Mouse (Mus musculus) midbrain, embryonic 15.5 days (tissue): ENCODE measurements around the gene H2-M5. TPM values are rescaled to one million over a fixed set of nuclear protein-coding genes. Genes with fewer than 3 reads are reported as not detected.
"Not testable (repeated sequence)": the region's sequence is repeated elsewhere in the genome, so short reads cannot be mapped to it uniquely, and the experiment has no call there.

Experiments
- ATAC-seq: fragments of 200-750 bp; cut with Nextera tagmentation; replicated peaks from 2 replicates; pipeline ENCODE4 v1.8.0; 2017; ENCODE audit warnings: moderate TSS enrichment
- H3K27ac ChIP-seq: fragments of 300-500 bp; sonication (generic); 2 replicates; pipeline ENCODE4 v1.5.1; 2015; ENCODE audit warnings: mild to moderate bottlenecking, inconsistent platforms
- H3K27me3 ChIP-seq: fragments of 300-500 bp; sonication (generic); replicated peaks from 2 replicates; pipeline ENCODE4 v1.6.1; 2015; ENCODE audit warnings: inconsistent platforms
- H3K36me3 ChIP-seq: fragments of 300-500 bp; sonication (generic); replicated peaks from 2 replicates; pipeline ENCODE4 v1.6.1; 2015; ENCODE audit warnings: inconsistent platforms
- H3K4me1 ChIP-seq: fragments of 300-500 bp; sonication (generic); 2 replicates; pipeline ENCODE4 v1.6.1; 2015; ENCODE audit warnings: inconsistent platforms
- H3K4me2 ChIP-seq: fragments of 300-500 bp; sonication (generic); 2 replicates; pipeline ENCODE4 v1.6.1; 2015; ENCODE audit warnings: inconsistent platforms, mild to moderate bottlenecking, moderate library complexity
- H3K4me3 ChIP-seq: fragments of 300-500 bp; sonication (generic); 2 replicates; pipeline ENCODE4 v1.5.1; 2015; ENCODE audit warnings: mild to moderate bottlenecking, inconsistent platforms
- H3K9ac ChIP-seq: fragments of 300-500 bp; sonication (generic); 2 replicates; pipeline ENCODE4 v1.6.1; 2015; ENCODE audit warnings: mild to moderate bottlenecking, inconsistent platforms
- H3K9me3 ChIP-seq: fragments of 300-500 bp; sonication (generic); 2 replicates; pipeline ENCODE4 v1.6.1; 2016; ENCODE audit warnings: inconsistent platforms
- whole genome bisulfite sequencing: fragments of 180-500 bp; shearing (Covaris S2); methylation state at CpG from one replicate; pipeline ENCODE4 v1.1.7; 2015; ENCODE audit warnings: mixed read lengths; 5-methylcytosine and 5-hydroxymethylcytosine counted together
- polyA plus RNA-seq: library from polyadenylated mRNA; unstranded; fragments of >200 nt; fragmentation: Nextera tagmentation; extraction: Ambion mirVana; gene quantifications from 2 replicates; pipeline ENCODE4 v1.2.1, GENCODE M21; 2015

The H2-M5 gene
- polyA plus RNA-seq, 1 experiment from 2014 or later: 3.8 TPM

DNA sequence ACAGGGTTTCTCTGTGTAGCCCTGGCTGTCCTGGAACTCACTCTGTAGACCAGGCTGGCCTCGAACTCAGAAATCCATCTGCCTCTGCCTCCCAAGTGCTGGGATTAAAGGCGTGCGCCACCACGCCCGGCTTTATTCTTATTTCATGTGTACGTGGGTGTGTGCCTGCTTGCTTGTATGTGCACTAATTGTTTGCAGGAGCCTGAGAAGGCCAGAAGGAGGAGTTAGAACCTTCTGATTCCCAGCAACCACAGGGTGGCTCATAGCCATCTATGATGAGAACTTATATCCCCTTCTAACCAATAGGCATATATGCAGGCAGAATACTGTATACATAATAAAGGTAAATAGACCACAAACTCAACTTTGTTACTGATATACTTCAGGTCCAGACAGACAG lies 1.3 kb upstream of the H2-M5 start:
- not testable (repeated sequence) for H3K4me2 ChIP-seq, H3K9me3 ChIP-seq, H3K36me3 ChIP-seq, H3K9ac ChIP-seq, H3K4me3 ChIP-seq, H3K27ac ChIP-seq, H3K4me1 ChIP-seq, ATAC-seq
- 94% methylated on average over 6 of the region's 6 CpGs for WGBS
- H3K27me3 ChIP-seq: peaks cover 20% of the 10 kb centered on the region

DNA sequence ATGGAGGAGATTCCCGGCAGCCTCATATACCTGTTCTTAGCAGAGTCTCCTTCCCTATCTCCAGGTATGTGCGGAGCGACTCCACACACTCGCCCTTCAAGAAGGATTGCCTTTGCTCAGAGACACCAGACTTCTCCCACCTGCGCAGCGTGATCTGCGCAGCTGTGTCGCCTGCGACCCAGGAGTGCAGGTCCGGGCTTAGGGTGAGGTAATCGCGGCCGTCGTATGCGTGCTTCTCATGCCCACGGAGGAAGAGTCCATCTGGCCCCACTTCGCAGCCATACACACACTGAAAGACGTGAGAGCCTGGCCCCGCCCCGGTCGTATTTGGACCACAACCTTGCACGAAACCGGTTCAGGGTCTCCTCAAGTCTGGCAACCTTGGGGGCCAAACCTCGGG lies 862 bp downstream of the H2-M5 start:
- Histone ChIP-seq H3K4me2 (peak overlapping the region; percentile 25; the same call in 1 of the 2 replicates), H3K4me3 (no peak overlapping the region), H3K27me3 (peaks cover 20% of the 10 kb centered on the region), H3K36me3 (no peaks in the 10 kb centered on the region), H3K4me1 (no peaks in the 10 kb centered on the region), H3K9me3 (no peaks in the 10 kb centered on the region), H3K9ac (no peak overlapping the region), H3K27ac (no peak overlapping the region)
- ATAC-seq: no peak
- 8% methylated on average over 24 of the region's 24 CpGs for WGBS

DNA sequence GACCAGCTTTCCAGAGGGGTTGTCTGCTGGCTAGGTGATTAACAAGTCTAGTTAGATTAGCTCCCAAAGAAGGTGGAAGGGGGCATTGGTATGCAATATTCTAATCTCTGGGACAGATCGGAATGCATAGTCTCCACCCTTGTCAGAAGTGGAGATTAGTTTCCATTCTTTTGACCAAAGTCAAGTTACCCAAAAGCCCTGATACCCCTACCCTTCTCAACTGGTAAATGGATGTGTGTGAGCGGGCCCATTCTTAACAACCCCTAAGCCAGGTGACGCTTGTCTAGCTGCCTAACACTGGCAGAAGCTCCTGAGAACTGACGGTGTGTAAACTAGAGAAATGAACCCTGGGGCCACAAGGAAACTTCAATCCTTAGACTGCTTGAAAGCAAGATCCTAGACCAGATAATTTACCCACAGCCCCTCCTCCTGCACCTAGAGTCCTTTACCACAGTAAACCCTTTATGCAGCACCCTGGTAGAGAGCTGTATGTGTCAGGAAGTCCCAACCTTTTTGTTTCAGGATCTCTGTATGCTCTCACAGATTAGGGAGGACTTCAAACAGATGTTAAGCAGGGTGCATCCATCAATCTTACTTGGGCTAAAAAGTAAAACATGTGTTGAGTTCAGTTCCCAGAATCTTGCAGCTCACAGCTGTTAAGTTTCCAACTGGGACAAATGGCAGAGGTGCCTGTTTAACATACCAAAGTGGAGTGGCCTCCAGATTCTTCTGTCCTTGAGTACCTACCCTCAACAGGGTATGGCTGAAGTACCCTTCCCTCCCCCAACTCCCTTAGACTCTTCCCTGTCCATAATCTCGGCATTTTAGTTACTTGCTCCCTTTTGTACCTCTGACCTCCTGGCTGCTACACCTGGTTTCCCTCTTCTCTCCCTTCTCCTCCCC lies 6.8 kb downstream of the H2-M5 start:
- H3K27ac ChIP-seq: no peak overlapping the region
- no peaks in the 10 kb centered on the region for H3K36me3 ChIP-seq
- H3K4me2 ChIP-seq: no peak overlapping the region
- no peaks in the 10 kb centered on the region for H3K4me1 ChIP-seq
- H3K9ac ChIP-seq: no peak overlapping the region
- ATAC-seq: no peak
- WGBS: 31% methylated on average over 5 of the region's 5 CpGs
- H3K4me3 ChIP-seq: no peak overlapping the region
- H3K9me3 ChIP-seq: no peaks in the 10 kb centered on the region
- H3K27me3 ChIP-seq: peaks cover 5% of the 10 kb centered on the region

- no peak for ATAC-seq
- Histone ChIP-seq H3K27me3 (0 out of 2 replicates have a peak, but pooled peaks cover 3% of the 10 kb centered on the region), H3K36me3 (no peaks in the 10 kb centered on the region), H3K9me3 (no peaks in the 10 kb centered on the region), H3K9ac (no peak overlapping the region), H3K4me2 (no peak overlapping the region), H3K4me1 (no peaks in the 10 kb centered on the region), H3K27ac (no peak overlapping the region), H3K4me3 (no peak overlapping the region)
- 7% methylated on average over 4 of the region's 4 CpGs for WGBS
These were observed 7.5 kb downstream of the H2-M5 start for GRCm38 (mm10) chr17:36981845-36982244.

GRCm38 (mm10) chr17:36981221-36981813 lies 8.0 kb downstream of the H2-M5 start, which contains the start of gene 2410137M14Rik:
Gene 2410137M14Rik, minus strand, starts transcription at chr17:36981237.
- H3K36me3 ChIP-seq: no peaks in the 10 kb centered on the region
- H3K9me3 ChIP-seq: no peaks in the 10 kb centered on the region
- no peak within 1 kb of the TSS for H3K4me2 ChIP-seq
- H3K27ac ChIP-seq: no peak within 1 kb of the TSS
- 15% methylated on average over 18 of the region's 18 CpGs for WGBS
- H3K4me3 ChIP-seq: no peak within 1 kb of the TSS
- no peaks in the 10 kb centered on the region for H3K4me1 ChIP-seq
- H3K27me3 ChIP-seq: 0 out of 2 replicates have a peak, but pooled peaks cover 3% of the 10 kb centered on the region
- ATAC-seq: peak; percentile 58; the same call in 1 of the 2 replicates
- H3K9ac ChIP-seq: no peak within 1 kb of the TSS

GRCm38 (mm10) chr17:36973271-36973787 lies 16.0 kb downstream of the H2-M5 start:
- Histone ChIP-seq H3K9ac (no peak overlapping the region), H3K9me3 (no peaks in the 10 kb centered on the region), H3K36me3 (no peaks in the 10 kb centered on the region), H3K27me3 (no peaks in the 10 kb centered on the region), H3K4me1 (no peaks in the 10 kb centered on the region), H3K27ac (no peak overlapping the region), H3K4me3 (no peak overlapping the region), H3K4me2 (no peak overlapping the region)
- 71% methylated on average over 8 of the region's 8 CpGs for WGBS
- no peak for ATAC-seq

DNA sequence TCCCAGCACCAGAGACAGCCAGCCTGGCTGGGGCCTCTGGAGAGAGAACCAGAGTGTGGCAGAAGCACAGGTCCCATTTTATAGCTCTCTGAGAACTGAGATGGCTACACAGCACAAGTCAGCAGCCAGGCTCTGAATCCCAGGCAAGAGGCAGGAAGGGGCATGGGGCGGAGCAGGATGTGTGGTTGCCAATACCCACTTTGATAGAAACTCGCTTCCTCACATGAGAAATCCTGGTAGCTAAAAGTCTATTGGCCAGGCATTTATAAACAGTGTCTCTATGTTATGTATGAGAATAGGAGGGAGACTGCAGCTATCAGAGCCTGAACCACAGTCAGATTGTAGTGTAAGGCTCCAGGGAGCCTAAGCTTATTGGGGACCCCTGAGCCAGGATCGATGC lies 16.5 kb downstream of the H2-M5 start:
- no peak for ATAC-seq
- Histone ChIP-seq H3K4me1 (no peaks in the 10 kb centered on the region), H3K36me3 (no peaks in the 10 kb centered on the region), H3K4me2 (no peak overlapping the region), H3K9ac (no peak overlapping the region), H3K27ac (no peak overlapping the region), H3K4me3 (no peak overlapping the region), H3K9me3 (no peaks in the 10 kb centered on the region), H3K27me3 (no peaks in the 10 kb centered on the region)
- WGBS: 88% methylated on average over 3 of the region's 3 CpGs

- H3K4me2 ChIP-seq: no peak overlapping the region
- no peaks in the 10 kb centered on the region for H3K9me3 ChIP-seq
- no peaks in the 10 kb centered on the region for H3K36me3 ChIP-seq
- no peak overlapping the region for H3K27ac ChIP-seq
- H3K4me3 ChIP-seq: no peak overlapping the region
- no peak for ATAC-seq
- no peaks in the 10 kb centered on the region for H3K4me1 ChIP-seq
- WGBS: 86% methylated on average over 6 of the region's 6 CpGs
- no peaks in the 10 kb centered on the region for H3K27me3 ChIP-seq
- H3K9ac ChIP-seq: no peak overlapping the region
These were observed 18.0 kb downstream of the H2-M5 start for GRCm38 (mm10) chr17:36971172-36971850.

DNA sequence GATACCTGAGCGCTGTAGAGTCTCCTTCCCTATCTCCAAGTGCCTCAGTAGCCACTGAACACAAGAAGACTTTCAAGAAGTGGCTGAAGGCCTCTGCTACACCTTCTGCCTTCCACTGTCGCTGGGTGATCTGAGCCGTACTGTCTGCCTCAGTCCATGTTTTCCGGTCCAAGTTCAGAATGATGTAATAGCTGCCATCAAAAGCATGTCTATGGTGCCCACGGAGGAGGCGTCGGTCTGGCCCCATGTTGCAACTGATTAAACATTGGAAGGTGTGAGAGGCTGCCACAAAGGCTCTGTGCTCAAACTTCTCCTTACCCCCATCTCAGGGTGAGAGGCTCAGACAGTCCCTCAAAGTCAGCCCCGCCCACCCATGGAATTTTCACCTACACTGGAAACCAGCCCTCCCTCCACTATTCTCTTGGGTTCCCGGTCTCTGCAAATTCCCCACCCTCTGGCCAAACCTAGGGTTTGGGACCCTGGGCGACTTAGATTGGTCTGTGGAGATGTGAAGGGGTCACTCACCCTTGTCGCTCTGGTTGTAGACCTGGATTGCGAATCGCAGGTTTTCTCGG lies 18.9 kb downstream of the H2-M5 start:
- Histone ChIP-seq H3K36me3 (no peaks in the 10 kb centered on the region), H3K4me2 (no peak overlapping the region), H3K27me3 (no peaks in the 10 kb centered on the region), H3K9ac (no peak overlapping the region), H3K27ac (no peak overlapping the region), H3K4me3 (no peak overlapping the region), H3K4me1 (no peaks in the 10 kb centered on the region), H3K9me3 (no peaks in the 10 kb centered on the region)
- ATAC-seq: no peak
- 87% methylated on average over 14 of the region's 14 CpGs for WGBS

DNA sequence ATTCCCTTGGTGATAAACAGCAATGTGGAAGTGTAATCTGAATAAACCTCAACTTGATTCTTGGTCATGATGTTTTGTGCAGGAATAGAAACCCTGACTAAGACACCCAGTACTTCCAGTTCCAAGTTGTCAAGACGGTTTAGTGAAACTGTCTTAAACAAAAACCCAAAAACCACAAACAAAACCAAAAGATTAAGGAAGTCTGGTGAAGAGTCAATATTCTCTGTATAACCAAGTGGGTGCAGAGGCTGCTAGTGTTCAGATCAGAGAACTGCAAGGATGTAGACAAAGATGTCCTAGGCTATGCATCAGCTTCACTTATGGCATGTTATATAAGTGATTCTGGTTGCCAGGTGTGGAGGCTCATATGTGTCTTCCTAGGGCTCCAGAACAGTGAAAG lies 22.5 kb downstream of the H2-M5 start:
- Histone ChIP-seq H3K27me3 (no peaks in the 10 kb centered on the region), H3K4me2 (no peak overlapping the region), H3K4me1 (no peaks in the 10 kb centered on the region), H3K9ac (no peak overlapping the region), H3K27ac (no peak overlapping the region), H3K36me3 (no peaks in the 10 kb centered on the region), H3K9me3 (no peaks in the 10 kb centered on the region), H3K4me3 (no peak overlapping the region)
- WGBS: 90% methylated on average over 1 of the region's 1 CpGs
- ATAC-seq: no peak

DNA sequence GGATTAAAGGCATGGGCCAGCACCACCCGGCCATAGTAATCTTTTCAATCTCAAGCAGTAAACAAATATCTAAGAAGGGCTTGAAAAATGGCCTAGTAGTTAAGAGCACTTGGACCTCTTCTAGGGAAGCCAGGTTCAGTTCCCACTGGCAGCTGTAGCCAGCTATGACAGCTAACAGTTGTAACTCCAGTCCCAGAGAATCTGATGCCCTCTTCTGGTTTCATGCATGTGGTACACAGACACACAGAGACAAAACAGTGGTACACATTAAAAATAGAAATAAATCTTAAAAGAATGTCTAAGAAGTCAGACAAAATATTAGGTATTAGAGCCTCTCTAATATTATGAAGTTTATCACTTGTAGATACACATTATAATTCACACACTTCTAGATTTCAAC lies 28.2 kb downstream of the H2-M5 start:
- H3K36me3 ChIP-seq: peaks cover 7% of the 10 kb centered on the region; the same call in 1 of the 2 replicates
- no peak for ATAC-seq
- H3K27me3 ChIP-seq: no peaks in the 10 kb centered on the region
- H3K4me3 ChIP-seq: no peak overlapping the region
- no peak overlapping the region for H3K27ac ChIP-seq
- WGBS: 85% methylated on average over 1 of the region's 1 CpGs
- H3K9ac ChIP-seq: no peak overlapping the region
- H3K4me1 ChIP-seq: peaks cover 24% of the 10 kb centered on the region
- no peaks in the 10 kb centered on the region for H3K9me3 ChIP-seq
- no peak overlapping the region for H3K4me2 ChIP-seq

- peak overlapping the region; percentile 70 for H3K27ac ChIP-seq
- H3K27me3 ChIP-seq: no peaks in the 10 kb centered on the region
- H3K9ac ChIP-seq: peak overlapping the region; percentile 55
- 12% methylated on average over 12 of the region's 12 CpGs for WGBS
- peak overlapping the region; percentile 84 for H3K4me2 ChIP-seq
- ATAC-seq: peak; percentile 15
- H3K36me3 ChIP-seq: peaks cover 10% of the 10 kb centered on the region; the same call in 1 of the 2 replicates
- peak overlapping the region; percentile 67 for H3K4me3 ChIP-seq
- H3K9me3 ChIP-seq: no peaks in the 10 kb centered on the region
- H3K4me1 ChIP-seq: peaks cover 27% of the 10 kb centered on the region
These were observed 30.5 kb downstream of the H2-M5 start for GRCm38 (mm10) chr17:36958884-36959283.
